Mouse (Mus musculus) limb, embryonic 11.5 days (tissue): ENCODE results near the gene Slc19a2. TPM values are rescaled to one million over a fixed set of nuclear protein-coding genes. Genes with fewer than 3 reads are reported as not detected.

Experiments used
- ATAC-seq: fragments of 200-750 bp; cut with Nextera tagmentation; 2 replicates; pipeline ENCODE4 v1.8.0; 2017; ENCODE audit warnings: low read depth; ENCODE audit not compliant: insufficient number of reproducible peaks, low FRiP score, low TSS enrichment
- DNase-seq: peaks from one replicate; pipeline ENCODE4 v3.0.0-alpha.2; 2015; ENCODE audit warnings: low spot score
- H3K27ac ChIP-seq: fragments of 300-500 bp; sonication (generic); replicated peaks from 2 replicates; pipeline ENCODE4 v1.5.1; 2014; ENCODE audit warnings: low read depth, mild to moderate bottlenecking, low read length
- H3K27me3 ChIP-seq: fragments of 300-500 bp; sonication (generic); 2 replicates; pipeline ENCODE4 v1.6.1; 2014; ENCODE audit warnings: mild to moderate bottlenecking, low read length, mixed read lengths; ENCODE audit not compliant: control insufficient read depth, insufficient read depth
- H3K36me3 ChIP-seq: fragments of 300-500 bp; sonication (generic); 2 replicates; pipeline ENCODE4 v1.6.1; 2014; ENCODE audit warnings: mild to moderate bottlenecking, low read length, moderate library complexity, mixed read lengths; ENCODE audit not compliant: control insufficient read depth, insufficient read depth
- H3K4me1 ChIP-seq: fragments of 300-500 bp; sonication (generic); 2 replicates; pipeline ENCODE4 v1.6.1; 2014; ENCODE audit warnings: low read length, mixed read lengths; ENCODE audit not compliant: control insufficient read depth, insufficient read depth
- H3K4me2 ChIP-seq: fragments of 300-500 bp; sonication (generic); 2 replicates; pipeline ENCODE4 v1.6.1; 2014; ENCODE audit warnings: low read depth, mild to moderate bottlenecking, moderate library complexity; ENCODE audit not compliant: severe bottlenecking
- H3K4me3 ChIP-seq: fragments of 300-500 bp; sonication (generic); 2 replicates; pipeline ENCODE4 v1.5.1; 2014; ENCODE audit warnings: low read depth, low read length
- H3K9ac ChIP-seq: fragments of 300-500 bp; sonication (generic); 2 replicates; pipeline ENCODE4 v1.6.1; 2014; ENCODE audit warnings: mild to moderate bottlenecking, low read length
- H3K9me3 ChIP-seq: fragments of 300-500 bp; sonication (generic); 2 replicates; pipeline ENCODE4 v1.6.1; 2016; ENCODE audit warnings: low read length; ENCODE audit not compliant: control insufficient read depth
- WGBS: fragments of 180-500 bp; shearing (Covaris S2); extraction: QIAGEN DNeasy Blood & Tissue Kit; methylation state at CpG from one replicate; pipeline ENCODE4 v1.1.7; 2014; 5-methylcytosine and 5-hydroxymethylcytosine counted together
- polyA plus RNA-seq: library from polyadenylated mRNA; unstranded; fragments of >200 nt; fragmentation: Nextera tagmentation; extraction: Ambion mirVana; gene quantifications from 2 replicates; pipeline ENCODE4 v1.2.1, GENCODE M21; 2014

The Slc19a2 gene
- polyA plus RNA-seq, 1 experiment from 2014 or later: 8.5 TPM

GRCm38 (mm10) chr1:164260171-164261028 lies 11.6 kb downstream of the Slc19a2 start:
- H3K9me3 ChIP-seq: no peaks in the 10 kb centered on the region
- H3K36me3 ChIP-seq: 0 out of 2 replicates have a peak, but pooled peaks cover 3% of the 10 kb centered on the region
- no peaks in the 10 kb centered on the region for H3K4me1 ChIP-seq
- no peak overlapping the region for H3K27ac ChIP-seq
- no peaks in the 10 kb centered on the region for H3K27me3 ChIP-seq
- 84% methylated on average over 16 of the region's 16 CpGs for WGBS
- no peak overlapping the region for H3K4me3 ChIP-seq
- no peak overlapping the region for H3K4me2 ChIP-seq
- H3K9ac ChIP-seq: no peak overlapping the region
- DNase-seq (no peak), ATAC-seq (no peak)

- Histone ChIP-seq H3K4me3 (no peak overlapping the region), H3K27me3 (no peaks in the 10 kb centered on the region), H3K36me3 (0 out of 2 replicates have a peak, but pooled peaks cover 3% of the 10 kb centered on the region), H3K9me3 (no peaks in the 10 kb centered on the region), H3K4me1 (no peaks in the 10 kb centered on the region), H3K4me2 (no peak overlapping the region), H3K9ac (no peak overlapping the region), H3K27ac (no peak overlapping the region)
- DNase-seq (no peak), ATAC-seq (no peak)
- WGBS: 92% methylated on average over 7 of the region's 7 CpGs
Measured at GRCm38 (mm10) chr1:164261553-164261952, 12.7 kb downstream of the Slc19a2 start.

- Histone ChIP-seq H3K4me1 (no peaks in the 10 kb centered on the region), H3K27ac (no peak overlapping the region), H3K9ac (no peak overlapping the region), H3K4me2 (no peak overlapping the region), H3K4me3 (no peak overlapping the region), H3K36me3 (no peaks in the 10 kb centered on the region), H3K27me3 (no peaks in the 10 kb centered on the region), H3K9me3 (no peaks in the 10 kb centered on the region)
- ATAC-seq (no peak), DNase-seq (no peak)
- 85% methylated on average over 7 of the region's 7 CpGs for WGBS
Measured at GRCm38 (mm10) chr1:164270941-164271340, 22.1 kb downstream of the Slc19a2 start.

GRCm38 (mm10) chr1:164273659-164274058 lies 24.8 kb downstream of the Slc19a2 start:
- Histone ChIP-seq H3K4me2 (no peak overlapping the region), H3K27me3 (no peaks in the 10 kb centered on the region), H3K36me3 (no peaks in the 10 kb centered on the region), H3K9ac (no peak overlapping the region), H3K4me1 (no peaks in the 10 kb centered on the region), H3K9me3 (no peaks in the 10 kb centered on the region), H3K27ac (no peak overlapping the region), H3K4me3 (no peak overlapping the region)
- peak; percentile 55 for ATAC-seq
- 12% methylated on average over 6 of the region's 6 CpGs for WGBS
- peak; percentile 51 for DNase-seq

- WGBS: under 1% methylated on average over 31 of the region's 31 CpGs
- peak; percentile 90 for DNase-seq
- H3K36me3 ChIP-seq: no peaks in the 10 kb centered on the region
- peak within 1 kb of the TSS; percentile 90 for H3K4me2 ChIP-seq
- no peaks in the 10 kb centered on the region for H3K4me1 ChIP-seq
- no peaks in the 10 kb centered on the region for H3K9me3 ChIP-seq
- H3K9ac ChIP-seq: peak within 1 kb of the TSS; percentile 70
- no peak within 1 kb of the TSS for H3K27ac ChIP-seq
- peak; percentile 92 for ATAC-seq
- H3K27me3 ChIP-seq: no peaks in the 10 kb centered on the region
- peak within 1 kb of the TSS; percentile 59 for H3K4me3 ChIP-seq
Measured at GRCm38 (mm10) chr1:164275455-164275954, 26.7 kb downstream of the Slc19a2 start, which contains the start of gene Ccdc181. Gene Ccdc181 (plus strand): TSS chr1:164275585.

GRCm38 (mm10) chr1:164276552-164276951 lies 27.7 kb downstream of the Slc19a2 start:
- Histone ChIP-seq H3K4me1 (no peaks in the 10 kb centered on the region), H3K4me3 (no peak overlapping the region), H3K4me2 (no peak overlapping the region), H3K9ac (no peak overlapping the region), H3K27ac (no peak overlapping the region), H3K36me3 (no peaks in the 10 kb centered on the region), H3K27me3 (no peaks in the 10 kb centered on the region), H3K9me3 (no peaks in the 10 kb centered on the region)
- ATAC-seq: no peak
- 91% methylated on average over 3 of the region's 3 CpGs for WGBS
- DNase-seq: no peak

GRCm38 (mm10) chr1:164279332-164279731 lies 30.5 kb downstream of the Slc19a2 start:
- H3K9ac ChIP-seq: no peak overlapping the region
- no peaks in the 10 kb centered on the region for H3K4me1 ChIP-seq
- H3K9me3 ChIP-seq: no peaks in the 10 kb centered on the region
- no peak overlapping the region for H3K4me2 ChIP-seq
- no peaks in the 10 kb centered on the region for H3K36me3 ChIP-seq
- ATAC-seq (no peak), DNase-seq (no peak)
- no peak overlapping the region for H3K4me3 ChIP-seq
- 59% methylated on average over 4 of the region's 4 CpGs for WGBS
- H3K27me3 ChIP-seq: no peaks in the 10 kb centered on the region
- H3K27ac ChIP-seq: no peak overlapping the region

- no peaks in the 10 kb centered on the region for H3K27me3 ChIP-seq
- ATAC-seq (no peak), DNase-seq (no peak)
- no peak overlapping the region for H3K27ac ChIP-seq
- H3K4me3 ChIP-seq: no peak overlapping the region
- no peaks in the 10 kb centered on the region for H3K36me3 ChIP-seq
- H3K4me2 ChIP-seq: no peak overlapping the region
- no peak overlapping the region for H3K9ac ChIP-seq
- 94% methylated on average over 3 of the region's 3 CpGs for WGBS
- H3K9me3 ChIP-seq: no peaks in the 10 kb centered on the region
- H3K4me1 ChIP-seq: no peaks in the 10 kb centered on the region
Measured at GRCm38 (mm10) chr1:164284007-164284406, 35.2 kb downstream of the Slc19a2 start.
